Mouse (Mus musculus) cerebellum, adult 11-12 months (tissue): ENCODE measurements around the gene Ppm1g.

ENCODE experiments used
- DNase-seq: peaks from one replicate; pipeline ENCODE4 v3.0.0; 2022

Gene Ppm1g

GRCm38 (mm10) chr5:31192045-31192938 lies 28.2 kb downstream of the Ppm1g start:
- DNase-seq: no peak

GRCm38 (mm10) chr5:31190201-31190600 lies 30.3 kb downstream of the Ppm1g start:
- DNase-seq: peak; percentile 36

- DNase-seq: no peak
Observed at GRCm38 (mm10) chr5:31188223-31188840, 32.2 kb downstream of the Ppm1g start.

- no peak for DNase-seq
Observed at GRCm38 (mm10) chr5:31183678-31184077, 36.8 kb downstream of the Ppm1g start.

GRCm38 (mm10) chr5:31181183-31181770 lies 39.2 kb downstream of the Ppm1g start:
- no peak for DNase-seq

GRCm38 (mm10) chr5:31179766-31180630 lies 40.5 kb downstream of the Ppm1g start, which contains the start of the genes Gm29609 and Gtf3c2:
Gene Gm29609 (minus strand): TSS chr5:31179911.
Gene Gtf3c2 (minus strand): TSS chr5:31180144.
- peak; percentile 98 for DNase-seq

- DNase-seq: no peak
Observed at GRCm38 (mm10) chr5:31179301-31179765, 41.2 kb downstream of the Ppm1g start.

GRCm38 (mm10) chr5:31168630-31169029 lies 51.9 kb downstream of the Ppm1g start:
- DNase-seq: no peak

GRCm38 (mm10) chr5:31164878-31165277 lies 55.6 kb downstream of the Ppm1g start:
- no peak for DNase-seq

GRCm38 (mm10) chr5:31162462-31162861 lies 58.0 kb downstream of the Ppm1g start:
- no peak for DNase-seq

GRCm38 (mm10) chr5:31154152-31154553 lies 66.3 kb downstream of the Ppm1g start, which contains the start of gene Mpv17:
Gene Mpv17 (minus strand): TSS chr5:31154251.
- DNase-seq: peak; percentile 89

- DNase-seq: no peak
Observed at GRCm38 (mm10) chr5:31153516-31154151, 66.9 kb downstream of the Ppm1g start.
